Mouse (Mus musculus): ENCODE data around the gene Sox14. TPM values are rescaled to one million over a fixed set of nuclear protein-coding genes. Genes with fewer than 3 reads are reported as not detected.

Sox14 gene
- total RNA-seq, 1 experiment from 2014 or later = not detected

DNA sequence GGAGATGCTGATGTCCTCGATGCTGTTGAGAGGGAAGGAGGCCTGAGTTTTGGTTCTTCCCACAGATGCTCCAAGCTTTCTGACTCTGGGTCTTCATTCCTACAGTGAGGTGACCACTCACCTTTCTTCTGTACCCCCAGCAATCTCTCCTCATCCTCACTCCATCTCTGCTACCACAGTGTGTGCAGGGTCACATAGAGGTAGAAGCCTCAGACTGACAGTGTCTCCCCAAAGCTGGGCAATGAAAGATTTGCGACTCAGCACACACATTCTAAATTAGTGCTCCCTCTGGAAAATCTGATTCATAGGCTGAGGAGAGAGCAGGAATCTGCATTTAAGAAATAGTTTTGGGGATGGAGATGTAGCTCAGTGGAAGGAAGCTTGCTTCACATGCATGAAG lies 21.5 kb downstream of the Sox14 start:
- ATAC-seq (replicated peaks; ENCODE audit: insufficient number of reproducible peaks, low FRiP score, low TSS enrichment, poor library complexity, severe bottlenecking) = no peak

GRCm38 (mm10) chr9:99853356-99853755 lies 22.6 kb downstream of the Sox14 start:
- no peak for ATAC-seq (replicated peaks; ENCODE audit: insufficient number of reproducible peaks, low FRiP score, low TSS enrichment, poor library complexity, severe bottlenecking)

GRCm38 (mm10) chr9:99850354-99850753 lies 25.6 kb downstream of the Sox14 start:
- no peak for ATAC-seq (replicated peaks; ENCODE audit: insufficient number of reproducible peaks, low FRiP score, low TSS enrichment, poor library complexity, severe bottlenecking)

DNA sequence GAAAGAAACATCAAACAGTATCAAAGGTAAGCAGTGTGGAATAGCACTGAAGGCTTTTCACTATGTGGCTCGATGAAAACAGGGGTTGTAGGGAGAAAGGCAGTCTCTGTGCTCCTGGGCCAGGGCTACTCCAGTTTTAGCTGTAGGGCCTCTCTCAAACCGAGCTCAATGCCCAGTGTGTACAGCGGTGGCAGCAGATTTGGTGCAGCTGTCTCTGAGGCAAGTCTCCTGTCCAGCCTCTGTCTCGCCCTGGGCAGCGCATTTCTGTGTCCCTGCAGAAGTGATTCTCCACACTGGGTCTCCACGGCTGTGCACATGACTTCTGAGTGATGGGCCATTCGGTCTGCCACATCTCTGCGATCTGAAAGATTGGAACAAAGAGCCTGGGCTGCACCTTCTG lies 27.6 kb downstream of the Sox14 start:
- ATAC-seq (replicated peaks; ENCODE audit: insufficient number of reproducible peaks, low FRiP score, low TSS enrichment, poor library complexity, severe bottlenecking) = no peak

DNA sequence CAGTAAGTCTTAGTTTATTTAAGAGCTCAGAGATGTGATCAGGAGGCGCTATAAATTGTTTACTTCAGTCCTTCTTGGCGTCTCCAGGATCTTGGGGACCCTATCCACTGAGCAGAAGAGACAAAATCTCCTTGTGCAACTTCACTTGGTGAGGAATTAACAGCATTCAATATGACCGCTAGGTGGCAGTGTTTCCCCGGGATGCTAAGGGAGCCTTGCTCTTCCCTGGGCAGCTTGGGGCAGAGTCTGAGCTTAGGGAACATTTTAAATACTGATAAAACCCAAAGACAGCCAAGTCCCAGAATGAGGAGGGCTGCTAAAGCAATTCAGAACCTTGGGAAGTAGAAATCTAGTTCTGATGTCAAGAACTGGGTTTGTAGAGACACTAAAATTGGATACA lies 29.1 kb downstream of the Sox14 start:
- ATAC-seq (replicated peaks; ENCODE audit: insufficient number of reproducible peaks, low FRiP score, low TSS enrichment, poor library complexity, severe bottlenecking) = no peak

GRCm38 (mm10) chr9:99839367-99839766 lies 36.6 kb downstream of the Sox14 start:
- ATAC-seq (replicated peaks; ENCODE audit: insufficient number of reproducible peaks, low FRiP score, low TSS enrichment, poor library complexity, severe bottlenecking) = no peak

DNA sequence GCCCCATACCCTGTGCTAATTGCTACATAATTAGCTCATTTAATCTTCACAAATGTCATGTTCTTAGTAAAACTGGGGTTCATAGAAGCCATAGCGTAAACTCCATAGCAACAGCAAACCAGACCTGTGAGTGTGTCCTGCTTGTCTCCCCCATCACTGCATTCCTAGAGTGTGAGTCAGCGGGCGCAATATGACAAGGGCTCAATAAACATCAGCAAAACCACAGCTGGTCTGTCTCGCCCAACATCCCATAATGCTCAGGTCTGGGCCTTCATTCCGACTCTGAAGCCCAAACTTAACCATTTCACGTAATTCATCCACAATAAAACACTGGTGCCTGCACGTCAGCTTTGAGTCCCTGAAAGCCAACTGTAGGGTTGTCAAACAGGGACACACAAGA lies 37.1 kb downstream of the Sox14 start:
- no peak for ATAC-seq (replicated peaks; ENCODE audit: insufficient number of reproducible peaks, low FRiP score, low TSS enrichment, poor library complexity, severe bottlenecking)

GRCm38 (mm10) chr9:99836707-99837106 lies 39.3 kb downstream of the Sox14 start:
- no peak for ATAC-seq (replicated peaks; ENCODE audit: insufficient number of reproducible peaks, low FRiP score, low TSS enrichment, poor library complexity, severe bottlenecking)

DNA sequence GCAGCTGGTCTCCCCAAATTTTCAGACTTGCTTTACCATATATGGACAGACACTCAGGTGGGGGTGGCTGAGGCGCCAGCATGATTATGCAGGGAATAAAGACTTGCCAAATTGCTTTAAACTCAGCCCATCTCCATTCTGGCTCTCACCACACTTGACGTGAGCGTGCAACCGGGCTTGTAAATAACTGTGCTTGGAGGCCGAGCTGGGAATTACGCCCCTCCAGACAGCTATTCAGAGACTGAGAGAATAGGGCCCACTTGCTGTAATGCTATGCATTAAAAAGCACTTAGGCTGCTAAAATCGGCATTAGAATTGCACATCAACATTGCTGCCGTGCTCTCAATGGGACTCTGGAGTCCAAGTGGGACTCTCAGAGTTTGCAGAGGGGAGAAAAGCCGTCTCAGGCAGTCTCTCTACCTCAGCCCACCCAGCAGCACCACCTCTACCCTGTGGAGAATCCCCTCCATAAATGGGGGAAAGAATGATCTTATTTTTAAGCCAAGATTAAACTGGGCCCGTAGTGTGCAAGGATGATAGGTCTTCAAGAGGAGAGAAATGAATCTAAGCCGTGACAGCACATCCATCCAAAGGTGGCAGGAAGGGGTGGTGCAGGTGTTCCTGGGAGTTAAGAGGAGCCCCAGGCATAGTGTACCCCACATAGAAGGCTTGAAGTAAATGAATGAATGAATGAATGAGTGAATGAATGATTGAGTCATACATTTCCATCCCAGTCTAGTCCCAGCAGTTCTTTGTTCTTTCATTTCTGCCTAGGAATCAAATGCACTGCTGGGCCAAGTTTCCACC lies 40.1 kb downstream of the Sox14 start:
- ATAC-seq (replicated peaks; ENCODE audit: insufficient number of reproducible peaks, low FRiP score, low TSS enrichment, poor library complexity, severe bottlenecking) = no peak

Other genes starting within 250 kb of the Sox14 start
- gene Dzip1l, start 246.7 kb downstream of the Sox14 start, total RNA-seq (2017) = not detected in 3 replicates
- gene Cldn18, start 158.9 kb downstream of the Sox14 start, total RNA-seq (2017) = not detected in 3 replicates